Mouse (Mus musculus) activated CD4-positive, CD25-positive, alpha-beta regulatory T cell (primary cell): Measurements from ENCODE around the gene Kcne3. TPM values are rescaled to one million over a fixed set of nuclear protein-coding genes. Genes with fewer than 3 reads are reported as not detected.

ENCODE experiments used
- polyA plus RNA-seq, 2 experiments: library from polyadenylated mRNA; unstranded; fragments of 100-300 nt; shearing (Covaris generic); gene quantifications; one replicate each; pipeline ENCODE4 v1.2.1; 2017

Kcne3 gene
- under 1 TPM in 1 of 2 experiments, not detected in 1; 0.22 TPM for polyA plus RNA-seq

GRCm38 (mm10) chr7:100176269-100176668, at the start of gene Kcne3:
Kcne3 (plus strand) TSS chr7:100176502.

GRCm38 (mm10) chr7:100159105-100159841, 17.0 kb upstream of the Kcne3 start, which contains the start of gene Lipt2:
Lipt2 (plus strand) TSS chr7:100159277.

GRCm38 (mm10) chr7:100227158-100227875, 51.0 kb downstream of the Kcne3 start, which contains the start of gene Pgm2l1:
Pgm2l1 (plus strand) TSS chr7:100227394.

Other genes starting within 250 kb of the Kcne3 start
- gene Rnf169, start 196.1 kb upstream of the Kcne3 start, polyA plus RNA-seq = 10 to 100 TPM in 1 of 2 experiments, 1 to 10 TPM in 1; 6.8 to 11.0 TPM
- under 1 TPM in 1 of 2 experiments, not detected in 1; 0.29 TPM for gene Chrdl2, start 170.3 kb upstream of the Kcne3 start, polyA plus RNA-seq
- 10 to 100 TPM; 36.4 to 45.9 TPM for gene Pold3, start 54.9 kb upstream of the Kcne3 start, polyA plus RNA-seq
- gene Lipt2, start 17.2 kb upstream of the Kcne3 start, polyA plus RNA-seq = 1 to 10 TPM; 1.6 to 4.1 TPM
- gene Pgm2l1, start 50.9 kb downstream of the Kcne3 start, polyA plus RNA-seq = 1 to 10 TPM; 2.1 to 4.7 TPM
- gene P4ha3, start 109.0 kb downstream of the Kcne3 start, polyA plus RNA-seq = under 1 TPM in 1 of 2 experiments, not detected in 1; 0.18 TPM
- 10 to 100 TPM; 26.5 to 39.8 TPM for gene C2cd3, start 195.7 kb downstream of the Kcne3 start, polyA plus RNA-seq
- 10 to 100 TPM; 33.1 to 37.5 TPM for gene Ppme1, start 195.8 kb downstream of the Kcne3 start, polyA plus RNA-seq